Mouse (Mus musculus): ENCODE results near the gene Ptprd.
"Not testable (repeated sequence)": the region's sequence is repeated elsewhere in the genome, so short reads cannot be mapped to it uniquely, and the experiment has no call there.

DNA sequence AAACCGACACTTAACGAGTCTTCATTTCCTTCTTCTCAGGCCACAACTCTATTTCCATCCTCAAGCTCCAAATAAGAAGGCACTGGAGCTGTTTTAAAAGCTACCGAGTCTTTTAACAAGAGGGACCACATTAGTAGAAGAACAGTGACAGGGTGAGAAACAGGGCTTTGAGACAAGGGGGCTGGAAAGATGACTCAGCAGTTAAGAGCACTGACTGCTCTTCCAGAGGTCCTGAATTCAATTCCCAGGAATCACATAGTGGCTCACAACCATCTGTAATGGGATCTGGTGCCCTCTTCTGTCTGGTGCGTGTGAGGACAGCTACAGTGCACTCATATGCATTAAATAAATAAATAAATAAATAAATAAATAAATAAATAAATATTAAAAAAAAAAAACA lies 2174.6 kb downstream of the Ptprd start:
- not testable (repeated sequence) for TF ChIP-seq CTCF (IDR thresholded peaks at IDR 0.05; ENCODE audit: borderline replicate concordance, extremely low read depth, insufficient read depth, insufficient read length); POLR2A (IDR thresholded peaks at IDR 0.05; ENCODE audit: borderline replicate concordance, extremely low read depth, insufficient read depth, insufficient read length, poor library complexity, severe bottlenecking)
